Mouse (Mus musculus): ENCODE measurements around the gene Rbpj. TPM values are rescaled to one million over a fixed set of nuclear protein-coding genes. Genes with fewer than 3 reads are reported as not detected.

The Rbpj gene
- 29.7 TPM for total RNA-seq (2023)

DNA sequence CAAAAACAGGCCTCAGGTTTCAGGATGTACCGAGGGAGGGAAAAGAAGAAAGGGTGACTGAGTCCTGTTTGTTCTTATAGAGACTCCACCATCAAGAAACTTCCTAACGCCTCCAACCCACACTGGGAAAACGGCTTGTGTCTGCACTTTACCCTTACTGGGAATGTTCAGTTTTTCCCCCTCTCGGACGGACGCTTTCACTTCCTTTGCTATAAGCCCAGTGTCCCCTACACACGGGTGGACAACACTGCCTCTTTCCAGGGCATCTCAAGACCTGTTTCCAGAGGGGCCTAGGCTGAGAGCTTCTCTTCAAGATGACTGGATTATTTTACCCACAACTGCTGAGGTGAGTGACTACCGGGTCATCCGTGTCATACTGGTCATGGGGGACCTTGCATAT, at the start of gene Rbpj:
Gene Rbpj (plus strand): TSS at position 270 of the 400 bp plus-strand sequence.

Other genes starting within 250 kb of the Rbpj start
- gene Smim20, start 199.1 kb upstream of the Rbpj start, total RNA-seq (2023): 36.2 TPM
- not detected for gene Cckar, start 241.6 kb downstream of the Rbpj start, total RNA-seq (2023)

Data from CD4-positive naive resting alpha-beta T cell, adult 57 days (primary cell).